Mouse (Mus musculus) cerebellum, adult 11 months (tissue): ENCODE results near the gene Pdpk1.
A peak's percentile ranks its signal among the peaks of the same experiment; 100 is the strongest.
"Not testable (repeated sequence)": the region's sequence is repeated elsewhere in the genome, so short reads cannot be mapped to it uniquely, and the experiment has no call there.

Experiments
- DNase-seq: peaks from one replicate; pipeline ENCODE4 v3.0.0; 2022

Gene Pdpk1

DNA sequence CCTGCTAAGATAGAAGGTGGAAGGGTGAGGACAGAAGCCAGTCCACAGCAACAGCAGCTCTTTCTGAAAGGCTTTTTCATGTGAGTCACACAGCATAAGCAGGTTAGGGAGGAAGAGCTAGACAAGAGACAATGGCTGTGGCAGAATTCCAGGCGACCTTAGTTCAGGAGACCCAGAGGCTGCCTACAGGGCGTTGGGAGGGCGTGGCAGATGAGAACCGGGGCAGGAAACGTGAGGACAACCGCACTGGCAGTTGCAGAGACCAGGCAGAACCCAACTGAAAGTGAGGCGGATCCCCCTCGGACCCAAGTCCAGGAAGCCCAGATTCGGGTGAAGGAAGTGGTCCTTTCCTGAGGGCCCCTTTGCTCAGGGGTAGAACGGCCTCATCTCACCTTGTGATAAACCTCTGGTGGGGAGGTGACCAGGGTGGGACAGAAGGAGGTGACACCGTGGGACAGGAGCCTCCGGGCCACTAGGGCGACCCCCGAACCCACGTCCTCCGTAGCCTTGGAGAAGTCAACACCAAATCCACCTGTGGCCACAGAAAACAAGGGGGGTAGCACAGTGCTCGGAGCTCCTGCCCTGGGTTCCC is 12.0 kb upstream of the Pdpk1 start:
- peak; percentile 35 for DNase-seq

- no peak for DNase-seq
Observed at GRCm38 (mm10) chr17:24161466-24161865, 10.7 kb upstream of the Pdpk1 start.

- DNase-seq: no peak
Observed at GRCm38 (mm10) chr17:24157526-24157925, 6.8 kb upstream of the Pdpk1 start.

DNA sequence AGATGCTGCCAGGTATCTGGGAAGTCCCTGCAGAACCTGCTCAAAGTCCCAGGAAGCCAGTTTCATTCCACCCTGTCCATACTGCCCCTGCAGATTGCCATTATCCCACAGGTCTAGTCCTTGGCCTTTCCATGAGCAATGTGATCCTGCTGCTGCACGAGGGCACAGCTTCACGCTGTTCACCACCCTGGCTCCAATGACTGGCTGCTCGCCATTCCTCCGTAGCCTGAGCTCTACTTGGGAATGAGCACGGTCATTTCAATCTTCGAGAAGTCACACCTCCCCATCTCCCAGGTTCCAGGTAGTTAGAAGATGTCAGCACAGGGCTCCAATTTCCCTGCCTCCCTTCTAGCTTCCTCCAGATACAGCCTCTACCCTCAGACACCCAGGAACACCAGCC is 6.4 kb upstream of the Pdpk1 start:
- no peak for DNase-seq

- DNase-seq: no peak
Observed at GRCm38 (mm10) chr17:24156394-24156793, 5.7 kb upstream of the Pdpk1 start.

- DNase-seq: no peak
Observed at GRCm38 (mm10) chr17:24155742-24156141, 5.0 kb upstream of the Pdpk1 start.

DNA sequence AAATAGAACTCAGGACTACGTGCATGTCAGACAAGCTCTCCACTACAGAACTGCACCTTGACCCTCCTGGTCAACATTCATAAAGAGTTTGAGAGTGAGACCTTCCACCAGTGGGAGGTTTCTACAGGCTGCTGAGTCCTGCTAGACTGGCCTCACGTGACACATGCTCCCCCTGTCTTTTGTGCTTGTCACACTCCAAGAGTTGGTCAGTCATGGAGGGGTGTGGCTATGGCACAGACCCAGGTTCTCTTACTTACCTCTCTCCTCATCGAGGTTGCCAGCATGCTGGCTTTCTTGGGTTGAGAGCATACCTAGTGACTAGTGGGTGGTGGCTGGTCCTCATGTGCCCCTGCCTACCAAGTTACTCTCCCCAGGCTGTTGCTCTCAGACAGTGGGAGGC is 3.7 kb upstream of the Pdpk1 start:
- no peak for DNase-seq

DNA sequence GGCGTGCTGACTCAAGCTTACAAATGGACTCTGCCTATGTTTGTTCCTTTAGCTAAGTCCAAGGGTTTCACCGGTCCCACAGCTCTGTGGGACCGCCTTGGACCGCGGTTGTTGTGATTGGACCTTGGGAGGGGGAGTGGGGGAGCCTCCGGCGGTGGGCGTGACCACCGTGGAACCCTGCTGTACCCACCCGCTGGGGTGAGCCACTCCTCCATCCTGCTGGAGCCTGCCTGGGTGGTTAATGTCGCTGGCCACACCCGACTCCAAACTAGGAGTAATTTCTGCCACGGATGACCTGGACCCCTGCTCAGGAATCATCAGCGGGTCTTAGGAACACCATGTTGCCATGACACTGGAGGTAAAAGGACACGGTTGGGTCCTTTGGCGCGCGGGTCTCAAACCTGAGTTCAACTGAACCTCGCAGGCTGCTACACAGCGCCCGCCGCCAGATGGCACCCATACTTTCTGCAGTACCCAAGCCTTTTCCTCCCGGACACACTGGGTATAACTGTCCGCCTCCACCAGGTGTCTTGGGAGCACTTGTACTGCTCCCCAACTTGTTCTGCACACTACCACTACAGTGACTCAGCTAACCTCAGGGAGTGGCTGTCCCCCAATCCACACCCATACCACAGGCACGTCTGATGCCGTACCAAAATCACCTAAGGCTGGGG is 1.3 kb upstream of the Pdpk1 start:
- DNase-seq: peak; percentile 73

DNA sequence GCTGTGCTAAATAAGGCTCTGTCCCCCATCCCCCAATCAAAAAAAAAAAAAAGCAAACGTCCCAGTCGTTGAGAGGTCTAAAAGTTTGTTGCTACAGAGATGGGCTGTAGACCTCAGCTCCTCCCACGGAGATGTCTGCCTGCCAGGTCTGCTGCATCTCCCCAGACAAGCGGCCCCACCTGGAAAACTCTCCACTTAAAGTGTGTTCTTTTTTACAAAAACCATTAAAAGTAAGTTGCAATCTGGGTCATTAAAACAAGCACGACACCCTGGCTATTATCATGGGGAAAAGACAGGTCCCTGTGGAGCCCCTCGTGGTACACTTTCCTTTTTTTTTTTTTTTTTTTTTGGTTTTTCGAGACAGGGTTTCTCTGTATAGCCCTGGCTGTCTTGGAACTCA is 658 bp upstream of the Pdpk1 start:
- DNase-seq: no peak

DNA sequence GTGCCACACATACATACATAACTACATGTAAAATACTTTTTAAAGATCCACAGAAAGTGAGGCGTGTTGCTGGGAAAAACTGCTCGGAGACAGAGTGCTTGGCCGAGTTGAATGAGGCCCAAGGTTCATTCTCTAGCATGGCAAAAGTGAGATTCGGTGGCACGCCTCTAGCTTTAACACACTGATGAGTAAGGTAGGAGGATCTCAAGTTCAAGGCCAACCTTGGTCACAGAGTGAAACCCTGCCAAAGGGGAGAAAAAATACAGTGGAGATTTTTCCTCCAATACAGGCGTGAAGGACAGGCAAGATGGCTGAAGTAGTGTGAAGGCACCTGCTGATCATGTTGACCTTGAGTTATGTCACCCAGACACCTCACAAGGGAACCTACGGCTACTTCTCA is 1.3 kb downstream of the Pdpk1 start:
- DNase-seq: no peak

DNA sequence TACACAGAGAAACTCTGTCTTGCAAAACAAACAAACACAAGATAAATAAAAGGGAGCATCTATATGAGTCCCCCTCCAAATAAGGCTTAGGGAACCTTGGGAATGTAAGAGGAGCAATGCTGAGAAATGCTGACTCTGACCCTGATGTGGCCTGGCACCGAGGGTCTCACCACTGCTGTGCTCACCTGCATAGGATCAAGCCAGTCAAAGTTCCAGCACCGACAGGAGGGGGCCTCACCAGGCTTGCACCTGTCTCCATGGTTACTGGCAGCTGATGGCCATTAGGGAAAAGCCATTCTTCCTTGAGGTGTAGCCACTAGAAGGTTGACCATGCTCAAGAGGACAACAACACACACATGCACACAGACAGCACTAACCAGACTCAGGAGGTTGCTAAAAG is 7.8 kb downstream of the Pdpk1 start:
- no peak for DNase-seq

- DNase-seq: peak; percentile 98
Observed at GRCm38 (mm10) chr17:24141425-24141920, 9.3 kb downstream of the Pdpk1 start.

DNA sequence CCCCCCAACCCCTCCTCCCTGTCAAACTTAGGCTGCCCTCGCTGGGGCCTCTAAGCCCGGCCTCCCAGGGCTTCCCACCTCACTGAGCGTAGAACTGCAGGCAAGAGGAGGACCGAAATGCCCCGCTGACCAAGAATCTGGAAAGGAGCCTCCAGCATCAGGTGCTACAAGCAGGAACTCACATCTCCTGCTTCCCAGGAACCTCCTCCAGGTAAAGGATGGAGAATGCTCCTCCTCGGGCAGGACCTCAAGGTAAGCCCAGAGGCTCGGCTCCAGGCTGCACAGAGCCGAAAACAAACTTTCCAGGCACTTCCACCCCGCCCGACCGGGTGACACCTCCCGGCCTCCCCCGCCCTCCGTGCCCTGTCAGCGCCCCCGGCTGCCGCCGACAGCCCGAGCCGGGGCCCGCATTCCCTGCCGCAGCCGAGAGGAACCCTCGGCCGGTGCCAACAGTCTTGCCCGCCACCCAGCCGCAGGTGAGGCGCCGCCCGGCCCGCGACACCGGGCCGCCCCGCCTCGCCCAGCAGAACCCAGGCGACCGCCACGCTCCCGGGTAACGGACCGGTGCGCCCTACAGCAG is 9.8 kb downstream of the Pdpk1 start:
- DNase-seq: peak; percentile 28

DNA sequence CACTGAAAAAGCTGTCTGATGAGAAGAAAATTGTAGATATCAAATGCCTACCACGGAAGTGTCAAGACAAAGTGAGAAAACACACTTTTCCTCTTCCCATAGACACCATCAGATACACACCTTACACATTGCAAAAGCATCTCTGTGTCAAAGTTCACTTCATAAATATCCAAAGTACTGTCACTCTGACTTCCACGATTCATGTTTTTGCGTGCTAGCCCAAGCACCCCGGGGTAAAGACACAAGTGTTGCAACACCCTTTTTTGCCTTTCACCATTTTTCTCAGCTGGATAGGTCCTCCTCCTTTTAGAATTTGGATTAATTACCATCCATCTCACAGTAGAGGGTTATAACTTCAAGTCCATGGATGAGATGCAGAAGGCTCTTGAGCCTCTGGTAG is 10.8 kb downstream of the Pdpk1 start:
- no peak for DNase-seq

DNA sequence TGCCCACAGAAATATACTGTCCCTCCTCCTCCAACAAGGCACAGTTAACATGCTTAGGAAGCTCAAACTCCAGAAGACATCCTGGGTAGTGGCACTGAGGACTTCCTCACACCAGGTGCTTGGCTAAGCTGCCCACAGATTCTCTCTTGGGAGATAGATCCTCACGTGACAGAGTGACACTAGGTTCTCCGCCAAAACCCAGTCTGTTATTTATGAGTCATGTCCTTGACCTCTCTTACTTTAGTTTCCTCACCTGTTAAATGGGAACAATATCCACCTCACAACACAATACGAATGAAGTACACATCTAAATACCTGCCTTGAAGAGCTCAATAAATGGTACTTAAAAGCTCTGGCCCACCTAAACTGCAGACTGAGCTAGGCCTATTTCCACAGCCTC is 11.5 kb downstream of the Pdpk1 start:
- no peak for DNase-seq

DNA sequence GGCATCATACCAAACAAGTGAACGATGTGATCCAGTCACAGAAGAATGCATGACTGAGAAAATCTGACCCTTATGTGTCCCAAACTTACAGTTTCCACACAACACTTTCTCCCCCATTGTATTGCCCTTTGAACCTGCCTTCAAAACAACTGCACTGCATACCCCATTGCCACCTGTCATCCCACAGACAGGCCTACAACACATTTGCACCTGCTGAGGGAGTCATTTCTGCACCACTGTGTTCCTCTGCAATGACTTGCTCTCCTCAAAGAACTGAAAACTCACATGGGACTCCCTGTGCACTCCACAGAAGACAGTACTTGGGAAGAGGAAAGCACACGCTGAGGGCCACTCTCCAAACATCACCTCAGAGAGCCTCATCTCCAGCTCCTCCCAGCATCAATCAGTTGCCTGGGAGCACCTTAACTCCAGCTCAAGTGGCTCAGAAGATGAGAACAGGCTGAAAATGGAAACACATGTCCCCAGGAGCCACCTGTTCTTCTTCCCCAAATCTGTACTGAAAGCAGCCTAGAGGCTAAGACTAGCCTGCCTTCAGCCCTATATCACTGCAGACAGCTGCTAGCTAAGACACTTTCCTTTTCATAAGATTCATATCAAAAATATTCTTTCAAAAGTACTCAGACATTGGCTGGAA is 13.4 kb downstream of the Pdpk1 start:
- no peak for DNase-seq

DNA sequence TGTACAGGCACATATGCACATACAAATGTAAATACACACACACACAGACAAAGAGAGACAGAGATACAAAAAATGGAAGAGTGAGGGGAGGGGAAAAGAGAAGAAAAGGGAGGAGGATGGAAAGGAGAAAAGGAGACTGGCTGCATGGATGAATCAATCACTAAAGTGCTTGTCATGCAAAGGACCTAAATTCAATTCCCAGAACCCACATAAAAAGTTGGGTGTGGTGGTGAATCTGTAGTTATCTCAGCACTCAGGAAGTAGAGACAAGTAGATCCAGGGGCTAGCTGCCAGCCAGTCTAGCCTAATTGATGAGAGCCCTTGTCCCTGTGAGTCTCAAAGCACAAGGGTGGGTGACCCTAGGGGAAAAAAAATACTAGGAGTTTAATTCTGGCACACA is 16.7 kb downstream of the Pdpk1 start:
- no peak for DNase-seq

GRCm38 (mm10) chr17:24132919-24133318 is 17.8 kb downstream of the Pdpk1 start:
- DNase-seq: not testable (repeated sequence)

- DNase-seq: no peak
Observed at GRCm38 (mm10) chr17:24131570-24131969, 19.2 kb downstream of the Pdpk1 start.

GRCm38 (mm10) chr17:24129246-24129645 is 21.5 kb downstream of the Pdpk1 start:
- not testable (repeated sequence) for DNase-seq

GRCm38 (mm10) chr17:24127592-24127991 is 23.1 kb downstream of the Pdpk1 start:
- no peak for DNase-seq

- no peak for DNase-seq
Observed at GRCm38 (mm10) chr17:24126801-24127200, 23.9 kb downstream of the Pdpk1 start.

GRCm38 (mm10) chr17:24119446-24119845 is 31.3 kb downstream of the Pdpk1 start:
- DNase-seq: no peak

DNA sequence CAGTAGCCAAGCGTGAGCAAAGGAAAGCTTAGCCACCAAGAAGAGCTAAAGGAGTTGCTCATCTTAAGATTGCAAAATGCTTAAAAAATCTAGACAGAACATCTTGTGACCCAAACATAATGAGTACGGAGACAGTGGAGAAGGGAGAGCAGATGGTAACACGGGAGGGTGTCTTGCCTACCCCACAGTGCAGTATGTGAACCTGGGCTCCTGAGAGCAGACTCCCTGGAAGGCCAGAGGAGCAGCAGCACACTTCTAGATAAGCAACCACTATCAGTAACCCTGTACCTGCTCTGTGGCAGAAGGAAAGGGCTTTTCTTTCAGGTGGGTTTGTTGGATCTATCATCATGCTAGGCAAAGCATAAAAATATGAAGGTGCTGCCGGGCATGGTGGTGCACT is 37.7 kb downstream of the Pdpk1 start:
- peak; percentile 38 for DNase-seq
